Mouse (Mus musculus) embryonic facial prominence, embryonic 12.5 days (tissue): ENCODE data around the gene Cpvl. TPM values are rescaled to one million over a fixed set of nuclear protein-coding genes. Genes with fewer than 3 reads are reported as not detected.

ENCODE experiments used
- ATAC-seq: fragments of 200-750 bp; cut with Nextera tagmentation; 2 replicates; pipeline ENCODE4 v1.8.0; 2017; ENCODE audit not compliant: insufficient number of reproducible peaks, insufficient read depth, low FRiP score, low TSS enrichment
- H3K27ac ChIP-seq: fragments of 300-500 bp; sonication (generic); 2 replicates; pipeline ENCODE4 v1.5.1; 2016; ENCODE audit warnings: mild to moderate bottlenecking
- H3K27me3 ChIP-seq: fragments of 300-500 bp; sonication (generic); 2 replicates; pipeline ENCODE4 v1.6.1; 2016; ENCODE audit warnings: mild to moderate bottlenecking, moderate library complexity
- H3K36me3 ChIP-seq: fragments of 300-500 bp; sonication (generic); 2 replicates; pipeline ENCODE4 v1.6.1; 2016; ENCODE audit warnings: mild to moderate bottlenecking
- H3K4me1 ChIP-seq: fragments of 300-500 bp; sonication (generic); 2 replicates; pipeline ENCODE4 v1.6.1; 2016
- H3K4me2 ChIP-seq: fragments of 300-500 bp; sonication (generic); replicated peaks from 2 replicates; pipeline ENCODE4 v1.6.1; 2016; ENCODE audit warnings: mild to moderate bottlenecking, moderate library complexity
- H3K4me3 ChIP-seq: fragments of 300-500 bp; sonication (generic); 2 replicates; pipeline ENCODE4 v1.5.1; 2016; ENCODE audit warnings: mild to moderate bottlenecking
- H3K9ac ChIP-seq: fragments of 300-500 bp; sonication (generic); 2 replicates; pipeline ENCODE4 v1.6.1; 2016; ENCODE audit warnings: mild to moderate bottlenecking, moderate library complexity
- H3K9me3 ChIP-seq: fragments of 300-500 bp; sonication (generic); 2 replicates; pipeline ENCODE4 v1.6.1; 2016; ENCODE audit warnings: mild to moderate bottlenecking, moderate library complexity
- WGBS: fragments of 180-500 bp; shearing (Covaris S2); methylation state at CpG from one replicate; pipeline ENCODE4 v1.1.7; 2016; 5-methylcytosine and 5-hydroxymethylcytosine counted together
- polyA plus RNA-seq: library from polyadenylated mRNA; unstranded; fragments of >200 nt; fragmentation: Nextera tagmentation; extraction: Ambion mirVana; gene quantifications from 2 replicates; pipeline ENCODE4 v1.2.1, GENCODE M21; 2016

Cpvl gene
- polyA plus RNA-seq, 1 experiment from 2014 or later, result not detected

GRCm38 (mm10) chr6:53825213-53825612 is 153.3 kb downstream of the Cpvl start:
- no peak overlapping the region for H3K9ac ChIP-seq
- peaks cover 9% of the 10 kb centered on the region for H3K4me1 ChIP-seq
- H3K27me3 ChIP-seq, result no peaks in the 10 kb centered on the region
- ATAC-seq, result no peak
- H3K4me2 ChIP-seq, result no peak overlapping the region
- WGBS, result 61% methylated on average over 4 of the region's 4 CpGs
- no peak overlapping the region for H3K27ac ChIP-seq
- no peak overlapping the region for H3K4me3 ChIP-seq
- no peaks in the 10 kb centered on the region for H3K9me3 ChIP-seq
- H3K36me3 ChIP-seq, result no peaks in the 10 kb centered on the region

Other genes with a start within 250 kb of the Cpvl start
- gene Tril, start 157.8 kb downstream of the Cpvl start, polyA plus RNA-seq, result 67.1 and 77.0 TPM in 2 replicates
- gene Chn2, start 60.9 kb upstream of the Cpvl start, polyA plus RNA-seq, result 12.5 and 13.3 TPM in 2 replicates